Mouse (Mus musculus): ENCODE results near the gene Sema4d. TPM values are rescaled to one million over a fixed set of nuclear protein-coding genes. Genes with fewer than 3 reads are reported as not detected.

The Sema4d gene
- polyA plus RNA-seq, 1 experiment from 2014 or later: 12.3 TPM

DNA sequence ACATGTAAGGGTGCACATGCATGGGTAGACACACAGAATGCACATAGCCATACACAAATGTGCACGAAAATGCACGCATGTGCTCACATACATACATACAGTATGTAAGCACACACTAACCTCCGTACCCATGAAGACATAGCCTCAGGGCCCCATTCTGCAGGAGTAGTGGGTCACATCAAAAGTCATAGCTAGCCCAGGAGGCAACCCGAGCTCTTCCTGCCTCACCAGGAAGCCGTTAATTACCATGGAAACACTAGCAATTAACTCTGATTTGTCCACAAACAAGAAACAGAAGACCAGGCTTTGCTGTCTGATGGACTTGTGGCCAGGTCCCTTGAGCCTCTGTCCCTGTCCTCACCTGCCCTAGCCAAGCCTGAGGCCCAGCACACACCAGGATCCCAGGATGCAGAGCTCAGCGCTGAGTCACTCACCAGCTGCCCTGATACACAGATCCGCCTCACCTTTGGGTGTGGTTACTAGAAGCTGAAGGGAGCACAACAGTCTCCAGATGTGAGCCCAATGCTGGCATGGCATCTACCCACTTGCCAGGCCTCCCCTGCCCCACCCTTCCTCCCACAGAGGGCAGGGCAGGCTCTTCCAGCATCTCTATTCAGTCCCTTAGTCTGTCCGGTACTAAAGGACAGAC, 67.5 kb downstream of the Sema4d start:
- H3K4me1 ChIP-seq (ENCODE audit: insufficient read depth): peaks cover 3% of the 10 kb centered on the region; the same call in 1 of the 2 replicates
- H3K27me3 ChIP-seq (ENCODE audit: insufficient read depth, low read length): no peaks in the 10 kb centered on the region
- H3K9me3 ChIP-seq (ENCODE audit: low read depth, low read length): no peaks in the 10 kb centered on the region
- TF ChIP-seq CTCF (IDR thresholded peaks at IDR 0.05; ENCODE audit: low read depth): no peak
- DNase-seq (no peak), ATAC-seq (ENCODE audit: insufficient read depth) (no peak)
- H3K36me3 ChIP-seq (ENCODE audit: insufficient read depth): no peaks in the 10 kb centered on the region
- no peak overlapping the region for H3K27ac ChIP-seq (ENCODE audit: low read depth)
- H3K4me3 ChIP-seq (ENCODE audit: low read depth, low read length): no peak overlapping the region
- H3K9ac ChIP-seq: no peak overlapping the region
- H3K4me2 ChIP-seq: no peak overlapping the region
- 65% methylated on average over 8 of the region's 8 CpGs for WGBS

DNA sequence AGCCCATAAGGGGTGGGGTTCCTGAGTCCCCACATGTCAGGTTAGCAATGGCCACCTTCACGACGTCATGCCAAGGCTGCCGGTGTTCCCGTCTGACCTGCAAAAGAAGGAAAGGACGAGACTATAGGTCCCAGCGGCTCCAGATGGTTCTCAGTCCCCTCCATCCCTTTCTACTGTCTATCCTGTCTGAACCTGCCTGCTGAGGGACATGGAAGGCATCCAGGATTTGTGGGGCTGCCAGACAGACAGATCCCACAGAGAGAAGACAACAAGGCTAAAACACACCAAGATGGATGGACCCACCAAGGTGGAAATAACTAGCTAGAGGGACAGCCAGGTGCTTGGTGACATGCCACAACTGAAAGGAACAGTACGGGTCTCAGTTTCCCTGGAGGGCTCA, 68.1 kb downstream of the Sema4d start:
- DNase-seq (no peak), ATAC-seq (ENCODE audit: insufficient read depth) (no peak)
- TF ChIP-seq CTCF (IDR thresholded peaks at IDR 0.05; ENCODE audit: low read depth): no peak
- no peaks in the 10 kb centered on the region for H3K36me3 ChIP-seq (ENCODE audit: insufficient read depth)
- H3K27ac ChIP-seq (ENCODE audit: low read depth): no peak overlapping the region
- no peak overlapping the region for H3K9ac ChIP-seq
- no peaks in the 10 kb centered on the region for H3K9me3 ChIP-seq (ENCODE audit: low read depth, low read length)
- H3K4me2 ChIP-seq: no peak overlapping the region
- H3K4me3 ChIP-seq (ENCODE audit: low read depth, low read length): no peak overlapping the region
- 82% methylated on average over 7 of the region's 7 CpGs for WGBS
- no peaks in the 10 kb centered on the region for H3K27me3 ChIP-seq (ENCODE audit: insufficient read depth, low read length)
- peaks cover under 1% of the 10 kb centered on the region; the same call in 1 of the 2 replicates for H3K4me1 ChIP-seq (ENCODE audit: insufficient read depth)

DNA sequence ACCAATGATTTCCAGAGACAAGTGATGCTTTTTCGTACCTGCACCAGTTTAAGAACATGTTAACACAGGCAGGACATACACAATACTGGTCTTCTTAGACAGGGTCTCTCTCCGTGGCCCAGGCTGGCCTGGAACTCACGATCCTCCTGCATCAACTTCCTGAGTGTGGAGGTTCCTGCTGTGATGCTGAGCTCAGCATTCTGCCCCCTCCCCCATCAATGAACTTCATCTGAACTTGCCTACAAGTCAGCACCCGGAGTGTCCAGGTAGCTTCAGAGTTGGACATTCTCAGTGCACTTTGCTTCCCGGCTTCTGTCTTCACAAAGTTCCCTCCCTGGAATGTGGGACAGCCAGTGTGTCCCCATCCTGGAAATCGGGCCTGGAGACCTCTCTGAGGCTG, 69.0 kb downstream of the Sema4d start:
- H3K9ac ChIP-seq: no peak overlapping the region
- no peak overlapping the region for H3K4me2 ChIP-seq
- no peaks in the 10 kb centered on the region for H3K27me3 ChIP-seq (ENCODE audit: insufficient read depth, low read length)
- H3K4me3 ChIP-seq (ENCODE audit: low read depth, low read length): no peak overlapping the region
- H3K9me3 ChIP-seq (ENCODE audit: low read depth, low read length): no peaks in the 10 kb centered on the region
- TF ChIP-seq CTCF (IDR thresholded peaks at IDR 0.05; ENCODE audit: low read depth): no peak
- H3K4me1 ChIP-seq (ENCODE audit: insufficient read depth): no peaks in the 10 kb centered on the region
- WGBS: 70% methylated on average over 6 of the region's 6 CpGs
- no peaks in the 10 kb centered on the region for H3K36me3 ChIP-seq (ENCODE audit: insufficient read depth)
- DNase-seq (no peak), ATAC-seq (ENCODE audit: insufficient read depth) (no peak)
- no peak overlapping the region for H3K27ac ChIP-seq (ENCODE audit: low read depth)

DNA sequence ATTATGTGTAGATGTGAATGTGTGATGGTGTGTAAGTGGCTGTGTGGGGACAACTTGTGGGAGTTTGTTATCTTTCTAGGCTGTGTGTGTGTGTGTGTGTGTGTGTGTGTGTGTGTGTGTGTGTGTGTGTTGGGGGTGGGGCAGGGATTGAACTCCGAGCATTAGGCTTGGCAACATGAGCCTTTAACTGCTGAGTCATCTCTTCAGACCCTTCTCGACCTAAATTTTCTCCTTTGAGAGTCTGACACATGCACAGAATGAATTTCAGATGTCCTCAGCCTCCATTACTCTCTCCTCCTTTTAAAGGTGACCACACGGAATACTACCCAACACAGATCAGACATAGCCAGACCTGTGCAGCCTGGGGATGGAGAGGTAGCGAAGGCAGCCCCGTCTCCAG, 70.4 kb downstream of the Sema4d start:
- Histone ChIP-seq H3K27ac (ENCODE audit: low read depth) (no peak overlapping the region), H3K4me3 (ENCODE audit: low read depth, low read length) (no peak overlapping the region)

DNA sequence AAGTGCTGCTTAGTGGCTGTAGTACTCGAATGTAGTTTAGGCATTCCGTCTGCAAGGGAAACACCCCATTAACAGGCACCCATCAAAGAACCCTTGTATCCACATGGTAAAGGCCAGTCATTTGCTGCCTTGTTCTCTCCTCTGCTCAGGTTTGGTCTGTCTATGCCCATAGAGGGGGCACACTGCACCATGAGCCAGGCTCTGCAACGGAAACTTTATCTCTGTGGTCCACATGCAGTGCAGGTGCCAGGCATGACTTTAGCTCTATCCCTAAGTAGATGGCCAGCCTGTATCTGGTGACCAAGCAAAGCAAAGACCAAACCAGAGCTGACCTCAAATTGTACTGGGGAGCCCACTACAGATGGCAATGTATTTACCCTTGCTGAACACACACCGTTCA, 73.0 kb downstream of the Sema4d start:
- DNase-seq: no peak
- no peak for TF ChIP-seq CTCF (IDR thresholded peaks at IDR 0.05; ENCODE audit: low read depth)

More for the DNA sequence above, 70.4 kb downstream of the Sema4d start:
- H3K4me2 ChIP-seq: no peak overlapping the region
- DNase-seq (no peak), ATAC-seq (ENCODE audit: insufficient read depth) (no peak)
- 74% methylated on average over 5 of the region's 5 CpGs for WGBS
- H3K36me3 ChIP-seq (ENCODE audit: insufficient read depth): no peaks in the 10 kb centered on the region
- no peak overlapping the region for H3K9ac ChIP-seq
- H3K9me3 ChIP-seq (ENCODE audit: low read depth, low read length): no peaks in the 10 kb centered on the region
- H3K27me3 ChIP-seq (ENCODE audit: insufficient read depth, low read length): no peaks in the 10 kb centered on the region
- H3K4me1 ChIP-seq (ENCODE audit: insufficient read depth): no peaks in the 10 kb centered on the region
- TF ChIP-seq CTCF (IDR thresholded peaks at IDR 0.05; ENCODE audit: low read depth): no peak

DNA sequence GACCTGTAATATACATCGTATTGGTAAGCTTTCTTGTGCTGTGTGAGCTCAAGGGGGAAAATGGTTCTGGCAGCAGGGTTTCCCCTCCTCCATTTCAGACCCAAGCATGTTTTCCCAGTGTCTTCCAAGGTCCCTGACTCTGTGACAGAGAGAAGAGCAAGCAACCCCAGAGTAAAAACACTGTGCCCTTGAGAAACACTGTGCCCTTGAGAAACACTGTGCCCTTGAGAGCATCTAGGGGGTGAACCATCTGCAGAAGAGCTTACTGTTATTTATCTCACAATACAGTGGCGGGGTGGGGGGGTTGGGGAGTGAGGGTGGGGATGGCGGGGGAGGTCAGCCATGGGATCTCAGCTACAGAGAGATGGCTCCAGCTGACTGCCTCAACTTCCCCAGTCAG, 74.3 kb downstream of the Sema4d start:
- 76% methylated on average over 3 of the region's 3 CpGs for WGBS
- no peak overlapping the region for H3K4me2 ChIP-seq
- ATAC-seq (ENCODE audit: insufficient read depth) (no peak), DNase-seq (no peak)
- TF ChIP-seq CTCF (IDR thresholded peaks at IDR 0.05; ENCODE audit: low read depth): no peak
- no peaks in the 10 kb centered on the region for H3K27me3 ChIP-seq (ENCODE audit: insufficient read depth, low read length)
- no peaks in the 10 kb centered on the region for H3K4me1 ChIP-seq (ENCODE audit: insufficient read depth)
- no peaks in the 10 kb centered on the region; the same call in 1 of the 2 replicates for H3K36me3 ChIP-seq (ENCODE audit: insufficient read depth)
- H3K4me3 ChIP-seq (ENCODE audit: low read depth, low read length): no peak overlapping the region
- no peak overlapping the region for H3K27ac ChIP-seq (ENCODE audit: low read depth)
- H3K9ac ChIP-seq: no peak overlapping the region
- H3K9me3 ChIP-seq (ENCODE audit: low read depth, low read length): no peaks in the 10 kb centered on the region

More for the DNA sequence above, 73.0 kb downstream of the Sema4d start:
- no peaks in the 10 kb centered on the region for H3K27me3 ChIP-seq (ENCODE audit: insufficient read depth, low read length)
- no peaks in the 10 kb centered on the region for H3K9me3 ChIP-seq (ENCODE audit: low read depth, low read length)
- no peak overlapping the region for H3K4me3 ChIP-seq (ENCODE audit: low read depth, low read length)
- WGBS: 81% methylated on average over 4 of the region's 4 CpGs
- no peak overlapping the region for H3K9ac ChIP-seq
- no peak for ATAC-seq (ENCODE audit: insufficient read depth)
- no peak overlapping the region for H3K4me2 ChIP-seq
- no peaks in the 10 kb centered on the region for H3K4me1 ChIP-seq (ENCODE audit: insufficient read depth)
- no peak overlapping the region for H3K27ac ChIP-seq (ENCODE audit: low read depth)
- H3K36me3 ChIP-seq (ENCODE audit: insufficient read depth): no peaks in the 10 kb centered on the region

DNA sequence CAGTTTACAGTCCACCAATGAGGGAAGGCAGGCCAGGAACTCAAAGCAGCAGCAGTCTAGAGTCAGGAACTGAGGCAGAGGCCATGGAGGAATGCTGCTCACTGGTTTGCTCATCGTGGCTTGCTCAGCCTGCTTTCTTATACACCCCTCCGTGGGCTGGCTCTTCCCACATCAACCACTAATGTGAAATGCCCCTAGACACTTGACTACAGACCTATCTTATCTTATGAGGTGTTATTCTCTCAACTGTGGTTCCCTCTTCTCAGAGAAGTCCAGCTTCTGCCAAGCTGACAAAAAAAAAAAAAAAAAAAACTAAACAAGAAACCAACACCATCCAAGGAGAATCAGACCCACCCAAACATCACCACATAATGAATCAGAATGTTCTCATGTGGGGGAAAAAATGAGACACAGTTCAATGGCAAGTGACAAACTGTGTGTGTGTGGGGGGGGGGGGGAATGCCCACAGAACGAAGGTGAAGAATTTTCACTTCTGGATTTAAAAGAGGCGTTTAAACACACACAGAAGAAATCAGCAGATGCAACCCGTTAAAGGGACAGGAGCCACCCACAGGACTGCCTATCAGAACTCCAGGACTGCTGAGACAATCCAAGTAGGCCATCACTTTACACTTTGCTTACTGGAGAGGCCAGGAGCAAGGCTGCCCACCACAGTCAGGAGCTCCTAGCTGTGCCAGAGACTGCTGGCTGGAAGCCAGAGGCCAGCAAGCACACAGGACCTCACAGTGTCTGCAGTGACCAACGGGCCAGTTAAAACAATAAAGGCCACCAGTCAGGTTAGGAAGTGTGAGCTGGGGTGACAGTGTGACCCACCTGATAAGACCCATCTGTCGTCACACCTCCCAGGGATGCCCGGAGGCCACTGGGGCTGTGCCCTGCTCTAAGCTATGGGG, 76.9 kb downstream of the Sema4d start:
- no peak overlapping the region for H3K9ac ChIP-seq
- no peaks in the 10 kb centered on the region for H3K27me3 ChIP-seq (ENCODE audit: insufficient read depth, low read length)
- H3K4me1 ChIP-seq (ENCODE audit: insufficient read depth): no peaks in the 10 kb centered on the region
- no peaks in the 10 kb centered on the region for H3K9me3 ChIP-seq (ENCODE audit: low read depth, low read length)
- DNase-seq (peak; percentile 59), ATAC-seq (ENCODE audit: insufficient read depth) (peak; percentile 62; the same call in 1 of the 2 replicates)
- H3K27ac ChIP-seq (ENCODE audit: low read depth): no peak overlapping the region
- H3K4me2 ChIP-seq: no peak overlapping the region
- 41% methylated on average over 8 of the region's 8 CpGs for WGBS
- H3K36me3 ChIP-seq (ENCODE audit: insufficient read depth): peaks cover 4% of the 10 kb centered on the region; the same call in 1 of the 2 replicates
- TF ChIP-seq CTCF (IDR thresholded peaks at IDR 0.05; ENCODE audit: low read depth): no peak
- no peak overlapping the region for H3K4me3 ChIP-seq (ENCODE audit: low read depth, low read length)

Measured in lung, embryonic 14.5 days (tissue).